Mouse (Mus musculus) MEL (cell line): ENCODE measurements around the gene Map1b. TPM values are rescaled to one million over a fixed set of nuclear protein-coding genes. Genes with fewer than 3 reads are reported as not detected.

Source experiments
- DNase-seq: peaks from one replicate; pipeline ENCODE4 v3.0.0; 2011; ENCODE audit warnings: low read depth, low spot score
- H3K27ac ChIP-seq: 2 replicates; pipeline ENCODE4 v1.5.1; 2012; ENCODE audit warnings: low read depth, mild to moderate bottlenecking, control low read depth, low read length, moderate library complexity; ENCODE audit not compliant: control insufficient read depth
- H3K27me3 ChIP-seq, 2 experiments: fragments of 150-350 bp in 1 of 2; sonication (generic) in 1 of 2; 2 replicates each; pipeline ENCODE4 v1.6.1; 2012; ENCODE audit warnings: low read length in 2 of 2, mild to moderate bottlenecking in 2 of 2, improper control_type of control experiment in 1 of 2, moderate library complexity in 1 of 2; ENCODE audit not compliant: insufficient read depth in 2 of 2, control insufficient read depth in 1 of 2
- H3K36me3 ChIP-seq, 2 experiments: 2 replicates each; pipeline ENCODE4 v1.6.1; 2012 to 2014; ENCODE audit warnings: low read length in 2 of 2, improper control_type of control experiment in 1 of 2, inconsistent platforms in 1 of 2, mild to moderate bottlenecking in 1 of 2; ENCODE audit not compliant: insufficient read depth in 2 of 2, control insufficient read depth in 1 of 2
- H3K4me1 ChIP-seq, 2 experiments: fragments of 150-350 bp in 1 of 2; sonication (generic) in 1 of 2; 2 replicates each; pipeline ENCODE4 v1.6.1; 2012; ENCODE audit warnings: low read length in 2 of 2, improper control_type of control experiment in 1 of 2, mild to moderate bottlenecking in 1 of 2; ENCODE audit not compliant: insufficient read depth in 2 of 2, control insufficient read depth in 1 of 2
- H3K4me3 ChIP-seq, 2 experiments: fragments of 150-350 bp in 1 of 2; sonication (generic) in 1 of 2; 2 replicates each; pipeline ENCODE4 v1.5.1; 2012; ENCODE audit warnings: low read depth in 2 of 2, low read length in 2 of 2, mild to moderate bottlenecking in 2 of 2, moderate library complexity in 2 of 2, control low read depth in 1 of 2, improper control_type of control experiment in 1 of 2; ENCODE audit not compliant: control insufficient read depth in 1 of 2, insufficient read depth in 1 of 2
- H3K79me2 ChIP-seq: 2 replicates; pipeline ENCODE4 v1.6.1; 2012; ENCODE audit warnings: mild to moderate bottlenecking, low read length, moderate library complexity; ENCODE audit not compliant: control insufficient read depth, poor library complexity, insufficient read depth
- H3K9ac ChIP-seq: 2 replicates; pipeline ENCODE4 v1.6.1; 2012; ENCODE audit warnings: low read depth, mild to moderate bottlenecking, control low read depth, low read length, moderate library complexity; ENCODE audit not compliant: control insufficient read depth, poor library complexity, severe bottlenecking
- H3K9me3 ChIP-seq: fragments of 150-350 bp; sonication (generic); replicated peaks from 2 replicates; pipeline ENCODE4 v1.6.1; 2012; ENCODE audit warnings: mild to moderate bottlenecking, low read length, improper control_type of control experiment, moderate library complexity; ENCODE audit not compliant: insufficient read depth
- BHLHE40 ChIP-seq: IDR thresholded peaks from 2 replicates; pipeline ENCODE4 v1.6.1; 2012; ENCODE audit warnings: low read depth, mild to moderate bottlenecking, inconsistent platforms, low read length, improper control_type of control experiment, borderline replicate concordance
- CHD1 ChIP-seq: IDR thresholded peaks from 2 replicates; pipeline ENCODE4 v1.6.1; 2012; ENCODE audit warnings: low read depth, mild to moderate bottlenecking, inconsistent platforms, low read length, improper control_type of control experiment
- CHD2 ChIP-seq: IDR thresholded peaks from 2 replicates; pipeline ENCODE4 v1.6.1; 2011; ENCODE audit warnings: low read length, improper control_type of control experiment
- CTCF ChIP-seq, 3 experiments: IDR thresholded peaks in 2 of 3; conservative IDR thresholded peaks in 1 of 3; 2 replicates each; pipeline ENCODE4 v1.5.1; 2011 to 2012; ENCODE audit warnings: low read length in 3 of 3, low read depth in 2 of 3, mild to moderate bottlenecking in 2 of 3, improper control_type of control experiment in 1 of 3, inconsistent platforms in 1 of 3, mixed read lengths in 1 of 3, moderate library complexity in 1 of 3; ENCODE audit not compliant: control insufficient read depth in 1 of 3, insufficient read depth in 1 of 3, poor library complexity in 1 of 3, severe bottlenecking in 1 of 3
- E2F4 ChIP-seq: IDR thresholded peaks from 2 replicates; pipeline ENCODE4 v1.6.1; 2011; ENCODE audit warnings: low read depth, low read length, improper control_type of control experiment, borderline replicate concordance
- ELF1 ChIP-seq: IDR thresholded peaks from 2 replicates; pipeline ENCODE4 v1.6.1; 2014; ENCODE audit warnings: low read depth, mild to moderate bottlenecking, inconsistent platforms, low read length, improper control_type of control experiment, moderate library complexity
- EP300 ChIP-seq, 2 experiments: IDR thresholded peaks; 2 replicates each; pipeline ENCODE4 v1.6.1; 2011; ENCODE audit warnings: improper control_type of control experiment in 2 of 2, low read length in 2 of 2, low read depth in 1 of 2, mild to moderate bottlenecking in 1 of 2
- ETS1 ChIP-seq: IDR thresholded peaks from 2 replicates; pipeline ENCODE4 v1.6.1; 2012; ENCODE audit warnings: low read depth, mild to moderate bottlenecking, inconsistent platforms, low read length, improper control_type of control experiment, moderate library complexity
- GABPA ChIP-seq: IDR thresholded peaks from 2 replicates; pipeline ENCODE4 v1.6.1; 2012; ENCODE audit warnings: low read depth, mild to moderate bottlenecking, inconsistent platforms, low read length, improper control_type of control experiment, moderate library complexity
- HCFC1 ChIP-seq: IDR thresholded peaks from 2 replicates; pipeline ENCODE4 v1.6.1; 2012; ENCODE audit warnings: low read depth, mild to moderate bottlenecking, inconsistent platforms, low read length, improper control_type of control experiment, moderate library complexity
- JUND ChIP-seq: IDR thresholded peaks from 2 replicates; pipeline ENCODE4 v1.6.1; 2011; ENCODE audit warnings: low read depth, mild to moderate bottlenecking, improper control_type of control experiment, low read length
- MAFK ChIP-seq: IDR thresholded peaks from 2 replicates; pipeline ENCODE4 v1.6.1; 2011; ENCODE audit warnings: low read depth, mild to moderate bottlenecking, low read length, improper control_type of control experiment, borderline replicate concordance
- MAX ChIP-seq: IDR thresholded peaks from 2 replicates; pipeline ENCODE4 v1.6.1; 2011; ENCODE audit warnings: low read length, improper control_type of control experiment
- MAZ ChIP-seq: IDR thresholded peaks from 2 replicates; pipeline ENCODE4 v1.6.1; 2012; ENCODE audit warnings: low read depth, mild to moderate bottlenecking, inconsistent platforms, low read length, improper control_type of control experiment
- MXI1 ChIP-seq: IDR thresholded peaks from 2 replicates; pipeline ENCODE4 v1.6.1; 2011; ENCODE audit warnings: mild to moderate bottlenecking, low read depth, low read length, improper control_type of control experiment
- MYC ChIP-seq: IDR thresholded peaks from 2 replicates; pipeline ENCODE4 v1.6.1; 2011; ENCODE audit warnings: low read depth, mild to moderate bottlenecking, low read length, improper control_type of control experiment, moderate library complexity
- NRF1 ChIP-seq: IDR thresholded peaks from 2 replicates; pipeline ENCODE4 v1.6.1; 2014; ENCODE audit warnings: low read depth, mild to moderate bottlenecking, inconsistent platforms, low read length, improper control_type of control experiment, moderate library complexity; ENCODE audit not compliant: poor library complexity, insufficient read depth, severe bottlenecking
- POLR2A ChIP-seq, 2 experiments: IDR thresholded peaks; 2 replicates each; pipeline ENCODE4 v1.6.1; 2011 to 2012; ENCODE audit warnings: low read length in 2 of 2, mild to moderate bottlenecking in 2 of 2, control low read depth in 1 of 2, improper control_type of control experiment in 1 of 2, low read depth in 1 of 2, moderate library complexity in 1 of 2; ENCODE audit not compliant: control insufficient read depth in 1 of 2, insufficient read depth in 1 of 2, poor library complexity in 1 of 2
- POLR2AphosphoS2 ChIP-seq: IDR thresholded peaks from 2 replicates; pipeline ENCODE4 v1.6.1; 2011; ENCODE audit warnings: low read length, improper control_type of control experiment
- POLR2AphosphoS5 ChIP-seq: IDR thresholded peaks from 2 replicates; pipeline ENCODE4 v1.6.1; 2012; ENCODE audit warnings: low read depth, borderline replicate concordance, mild to moderate bottlenecking, inconsistent platforms, low read length, moderate library complexity, mixed read lengths
- RCOR1 ChIP-seq: IDR thresholded peaks from 2 replicates; pipeline ENCODE4 v1.6.1; 2012; ENCODE audit warnings: low read depth, mild to moderate bottlenecking, inconsistent platforms, low read length, improper control_type of control experiment
- SMC3 ChIP-seq: IDR thresholded peaks from 2 replicates; pipeline ENCODE4 v1.6.1; 2011; ENCODE audit warnings: low read depth, low read length, improper control_type of control experiment
- TAL1 ChIP-seq: IDR thresholded peaks from 2 replicates; pipeline ENCODE4 v1.6.1; 2012; ENCODE audit warnings: mild to moderate bottlenecking, inconsistent platforms, low read length, moderate library complexity, mixed read lengths
- TBP ChIP-seq: IDR thresholded peaks from 2 replicates; pipeline ENCODE4 v1.8.0; 2011; ENCODE audit warnings: low read depth, low read length, improper control_type of control experiment
- TCF12 ChIP-seq: IDR thresholded peaks from 2 replicates; pipeline ENCODE4 v1.6.1; 2014; ENCODE audit warnings: low read depth, mild to moderate bottlenecking, inconsistent platforms, low read length, improper control_type of control experiment, moderate library complexity
- UBTF ChIP-seq: IDR thresholded peaks from 2 replicates; pipeline ENCODE4 v1.6.1; 2012; ENCODE audit warnings: low read depth, mild to moderate bottlenecking, inconsistent platforms, low read length, improper control_type of control experiment, moderate library complexity, borderline replicate concordance; ENCODE audit not compliant: insufficient read depth
- USF1 ChIP-seq: IDR thresholded peaks from 2 replicates; pipeline ENCODE4 v1.6.1; 2014; ENCODE audit warnings: low read depth, mild to moderate bottlenecking, inconsistent platforms, low read length, improper control_type of control experiment, moderate library complexity
- USF2 ChIP-seq, 2 experiments: IDR thresholded peaks; 2 replicates each; pipeline ENCODE4 v1.6.1; 2011 to 2012; ENCODE audit warnings: improper control_type of control experiment in 2 of 2, low read length in 2 of 2, borderline replicate concordance in 1 of 2, inconsistent platforms in 1 of 2, low read depth in 1 of 2, mild to moderate bottlenecking in 1 of 2; ENCODE audit not compliant: insufficient read depth in 1 of 2
- ZKSCAN1 ChIP-seq: IDR thresholded peaks from 2 replicates; pipeline ENCODE4 v1.6.1; 2012; ENCODE audit warnings: low read depth, mild to moderate bottlenecking, inconsistent platforms, low read length, improper control_type of control experiment, moderate library complexity
- ZNF384 ChIP-seq: IDR thresholded peaks from 2 replicates; pipeline ENCODE4 v1.6.1; 2012; ENCODE audit warnings: low read depth, mild to moderate bottlenecking, inconsistent platforms, low read length, improper control_type of control experiment
- polyA plus RNA-seq, 2 experiments: library from polyadenylated mRNA; stranded (reverse) in 1 of 2; unstranded in 1 of 2; fragments of >175 nt in 1 of 2; fragments of >200 nt in 1 of 2; gene quantifications; 2 replicates each; pipeline versions ENCODE4 v1.2.1 to v1.2.4; 2012; ENCODE audit warnings: low replicate concordance in 2 of 2, low read depth in 1 of 2; ENCODE audit not compliant: insufficient read length in 2 of 2, insufficient read depth in 1 of 2, missing spikeins in 1 of 2
- total RNA-seq: library from RNA; depleted of rRNA; stranded (reverse); fragments of 300-350 nt; gene quantifications from 2 replicates; pipeline ENCODE4 v1.2.3, GENCODE M21; 2012

The Map1b gene
- total and polyA plus RNA-seq, 3 experiments: not detected

DNA sequence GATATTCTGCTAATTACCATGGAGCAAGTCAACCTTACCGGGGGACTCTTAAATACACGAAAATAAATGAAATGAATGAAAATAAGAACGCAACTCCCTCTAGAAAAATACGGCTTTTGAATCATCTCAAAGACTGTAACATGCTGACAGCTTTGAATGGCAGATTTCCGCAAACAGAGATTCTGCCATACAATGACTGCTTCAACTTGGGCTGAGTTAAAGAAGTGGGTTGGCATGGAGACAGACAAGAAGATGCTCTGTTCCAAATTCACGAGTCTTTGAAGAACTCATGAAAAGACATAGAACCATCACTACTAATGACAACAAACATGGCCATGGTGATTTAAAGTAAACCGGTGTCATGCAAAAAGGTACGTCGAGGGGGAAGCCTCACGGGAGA is 21.9 kb downstream of the Map1b start:
- no peak overlapping the region for H3K9ac ChIP-seq
- no peaks in the 10 kb centered on the region for H3K27me3 ChIP-seq
- no peak overlapping the region for H3K27ac ChIP-seq
- no peak for TF ChIP-seq SMC3
- no peak for TF ChIP-seq CTCF (IDR thresholded peaks at IDR 0.05 in 2 of 3, conservative IDR thresholded peaks at IDR 0.05 in 1 of 3; ENCODE audit: control insufficient read depth in 1 of 3, insufficient read depth in 1 of 3, low read depth in 2 of 3, low read length in 3 of 3, poor library complexity in 1 of 3, severe bottlenecking in 1 of 3)
- TF ChIP-seq GABPA: no peak
- TF ChIP-seq CHD2: no peak
- no peak for TF ChIP-seq ELF1
- no peak for TF ChIP-seq MXI1
- no peak for TF ChIP-seq MAFK
- TF ChIP-seq USF1: no peak
- no peak for TF ChIP-seq TBP
- TF ChIP-seq RCOR1: no peak
- TF ChIP-seq MYC: no peak
- TF ChIP-seq TAL1: no peak
- TF ChIP-seq NRF1: no peak
- no peak for TF ChIP-seq MAX
- TF ChIP-seq USF2 (IDR thresholded peaks at IDR 0.05; ENCODE audit: borderline replicate concordance in 1 of 2, insufficient read depth in 1 of 2, low read depth in 1 of 2, low read length in 2 of 2): no peak
- no peak for TF ChIP-seq POLR2AphosphoS2
- TF ChIP-seq POLR2AphosphoS5: no peak
- no peak for TF ChIP-seq ZNF384
- TF ChIP-seq BHLHE40: no peak
- H3K4me1 ChIP-seq: no peaks in the 10 kb centered on the region
- H3K36me3 ChIP-seq: no peaks in the 10 kb centered on the region
- no peaks in the 10 kb centered on the region for H3K79me2 ChIP-seq
- H3K4me3 ChIP-seq: no peak overlapping the region
- no peak for DNase-seq
- 0 out of 2 replicates have a peak, but pooled peaks cover 1% of the 10 kb centered on the region for H3K9me3 ChIP-seq

GRCm38 (mm10) chr13:99493304-99493904 is 22.9 kb downstream of the Map1b start:
- H3K27ac ChIP-seq: no peak overlapping the region
- no peak for DNase-seq
- H3K79me2 ChIP-seq: no peaks in the 10 kb centered on the region
- no peak overlapping the region for H3K4me3 ChIP-seq
- H3K27me3 ChIP-seq: no peaks in the 10 kb centered on the region
- no peaks in the 10 kb centered on the region for H3K4me1 ChIP-seq
- H3K9ac ChIP-seq: no peak overlapping the region
- H3K36me3 ChIP-seq: no peaks in the 10 kb centered on the region
- no peak for TF ChIP-seq USF2 (IDR thresholded peaks at IDR 0.05; ENCODE audit: borderline replicate concordance in 1 of 2, insufficient read depth in 1 of 2, low read depth in 1 of 2, low read length in 2 of 2)
- TF ChIP-seq MAFK: no peak
- no peak for TF ChIP-seq EP300 (IDR thresholded peaks at IDR 0.05; ENCODE audit: low read depth in 1 of 2, low read length in 2 of 2)
- TF ChIP-seq JUND: no peak
- TF ChIP-seq MAZ: no peak
- no peak for TF ChIP-seq UBTF
- TF ChIP-seq TCF12: no peak
- no peak for TF ChIP-seq CHD2
- TF ChIP-seq HCFC1: no peak
- no peak for TF ChIP-seq E2F4
- TF ChIP-seq POLR2A (IDR thresholded peaks at IDR 0.05; ENCODE audit: control insufficient read depth in 1 of 2, insufficient read depth in 1 of 2, low read depth in 1 of 2, low read length in 2 of 2, poor library complexity in 1 of 2): no peak
- TF ChIP-seq CHD1: no peak
- no peak for TF ChIP-seq ZKSCAN1
- no peak for TF ChIP-seq MXI1
- TF ChIP-seq ETS1: no peak
- 0 out of 2 replicates have a peak, but pooled peaks cover 1% of the 10 kb centered on the region for H3K9me3 ChIP-seq
